Mouse (Mus musculus) intestine, postnatal 0 days (tissue): ENCODE data around the gene Srprb. TPM values are rescaled to one million over a fixed set of nuclear protein-coding genes. Genes with fewer than 3 reads are reported as not detected.

Experiments used
- ATAC-seq: fragments of 200-750 bp; cut with Nextera tagmentation; 2 replicates; pipeline ENCODE4 v1.8.0; 2017; ENCODE audit warnings: mild to moderate bottlenecking, moderate TSS enrichment, moderate library complexity
- H3K27ac ChIP-seq: fragments of 300-500 bp; sonication (generic); 2 replicates; pipeline ENCODE4 v1.5.1; 2014; ENCODE audit warnings: mild to moderate bottlenecking, low read depth, low read length, moderate library complexity
- H3K27me3 ChIP-seq: fragments of 300-500 bp; sonication (generic); replicated peaks from 2 replicates; pipeline ENCODE4 v1.6.1; 2014; ENCODE audit warnings: low read length, mixed read lengths; ENCODE audit not compliant: control insufficient read depth, insufficient read depth
- H3K36me3 ChIP-seq: fragments of 300-500 bp; sonication (generic); 2 replicates; pipeline ENCODE4 v1.6.1; 2014; ENCODE audit warnings: mild to moderate bottlenecking, moderate library complexity; ENCODE audit not compliant: control insufficient read depth, insufficient read depth
- H3K4me1 ChIP-seq: fragments of 300-500 bp; sonication (generic); replicated peaks from 2 replicates; pipeline ENCODE4 v1.6.1; 2014; ENCODE audit warnings: antibody characterized with exemption, low read length, mixed read lengths; ENCODE audit not compliant: control insufficient read depth, insufficient read depth
- H3K4me2 ChIP-seq: fragments of 300-500 bp; sonication (generic); replicated peaks from 2 replicates; pipeline ENCODE4 v1.6.1; 2014; ENCODE audit warnings: low read depth, mild to moderate bottlenecking, moderate library complexity
- H3K4me3 ChIP-seq: fragments of 300-500 bp; sonication (generic); 2 replicates; pipeline ENCODE4 v1.5.1; 2014; ENCODE audit warnings: low read depth, low read length
- H3K9ac ChIP-seq: fragments of 300-500 bp; sonication (generic); 2 replicates; pipeline ENCODE4 v1.6.1; 2014; ENCODE audit warnings: mild to moderate bottlenecking, low read depth, low read length
- H3K9me3 ChIP-seq: fragments of 300-500 bp; sonication (generic); 2 replicates; pipeline ENCODE4 v1.6.1; 2016; ENCODE audit warnings: mixed run types; ENCODE audit not compliant: control insufficient read depth
- CTCF ChIP-seq: sonication (generic); IDR thresholded peaks from 2 replicates; pipeline ENCODE4 v1.5.1; 2016; ENCODE audit warnings: low read depth, mild to moderate bottlenecking, control low read depth, antibody characterized with exemption, moderate library complexity
- WGBS: fragments of 180-500 bp; shearing (Covaris S2); extraction: QIAGEN DNeasy Blood & Tissue Kit; methylation state at CpG from one replicate; pipeline ENCODE4 v1.1.7; 2014; 5-methylcytosine and 5-hydroxymethylcytosine counted together
- polyA plus RNA-seq: library from polyadenylated mRNA; unstranded; fragments of >200 nt; fragmentation: Nextera tagmentation; extraction: Ambion mirVana; gene quantifications from 2 replicates; pipeline ENCODE4 v1.2.1, GENCODE M21; 2015

Srprb gene
- polyA plus RNA-seq, 1 experiment from 2014 or later: 21.4 TPM

DNA sequence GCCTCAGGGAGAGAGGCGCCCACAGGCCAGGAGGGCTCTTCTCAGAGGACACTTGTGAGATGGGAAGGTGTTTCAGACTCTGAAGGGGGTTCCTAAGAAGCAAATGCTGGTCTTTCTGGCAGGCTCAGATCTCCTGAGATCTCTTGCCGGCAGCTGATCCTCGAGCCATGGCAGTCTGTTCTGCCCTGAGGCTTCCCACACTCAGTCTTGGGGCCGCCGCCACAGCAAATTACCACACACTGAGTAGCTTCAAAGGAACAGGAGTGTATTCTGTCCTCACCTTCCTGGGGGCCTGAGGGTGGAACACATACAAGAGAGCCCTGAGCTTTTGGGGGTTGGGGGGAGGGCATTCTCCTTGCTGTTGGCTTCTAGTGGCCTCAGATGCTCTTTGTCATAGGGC, 56.6 kb downstream of the Srprb start:
- WGBS: 67% methylated on average over 5 of the region's 5 CpGs
- Histone ChIP-seq H3K9ac (no peak overlapping the region), H3K36me3 (no peaks in the 10 kb centered on the region), H3K27me3 (no peaks in the 10 kb centered on the region), H3K4me3 (no peak overlapping the region), H3K4me2 (no peak overlapping the region), H3K27ac (no peak overlapping the region), H3K9me3 (no peaks in the 10 kb centered on the region), H3K4me1 (no peaks in the 10 kb centered on the region)
- TF ChIP-seq CTCF: no peak
- no peak for ATAC-seq

DNA sequence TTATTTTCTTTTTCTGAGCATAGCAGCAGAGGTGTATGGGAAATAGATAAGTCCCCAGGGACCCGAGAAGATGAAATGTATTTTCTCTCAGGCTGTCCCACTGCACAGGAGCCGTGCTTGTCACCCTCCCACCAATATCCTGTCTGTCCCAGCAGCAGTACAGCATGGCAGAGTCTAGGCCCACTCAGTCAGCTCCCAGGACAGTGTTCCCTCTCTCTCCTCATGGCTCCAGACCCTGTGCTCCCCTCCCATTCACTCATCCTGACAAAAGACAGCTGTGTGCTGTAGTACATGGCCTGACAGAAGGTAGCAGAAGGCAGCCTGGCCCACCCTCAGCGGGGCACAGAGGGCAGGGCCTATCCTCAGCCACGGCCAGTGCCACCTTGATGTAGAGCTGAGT, 58.1 kb downstream of the Srprb start:
- no peak overlapping the region for H3K4me3 ChIP-seq
- no peak for ATAC-seq
- H3K27me3 ChIP-seq: no peaks in the 10 kb centered on the region
- no peak for TF ChIP-seq CTCF
- no peaks in the 10 kb centered on the region for H3K36me3 ChIP-seq
- no peak overlapping the region for H3K4me2 ChIP-seq
- H3K9me3 ChIP-seq: no peaks in the 10 kb centered on the region
- no peak overlapping the region for H3K27ac ChIP-seq
- 65% methylated on average over 4 of the region's 4 CpGs for WGBS
- H3K9ac ChIP-seq: no peak overlapping the region
- no peaks in the 10 kb centered on the region for H3K4me1 ChIP-seq

DNA sequence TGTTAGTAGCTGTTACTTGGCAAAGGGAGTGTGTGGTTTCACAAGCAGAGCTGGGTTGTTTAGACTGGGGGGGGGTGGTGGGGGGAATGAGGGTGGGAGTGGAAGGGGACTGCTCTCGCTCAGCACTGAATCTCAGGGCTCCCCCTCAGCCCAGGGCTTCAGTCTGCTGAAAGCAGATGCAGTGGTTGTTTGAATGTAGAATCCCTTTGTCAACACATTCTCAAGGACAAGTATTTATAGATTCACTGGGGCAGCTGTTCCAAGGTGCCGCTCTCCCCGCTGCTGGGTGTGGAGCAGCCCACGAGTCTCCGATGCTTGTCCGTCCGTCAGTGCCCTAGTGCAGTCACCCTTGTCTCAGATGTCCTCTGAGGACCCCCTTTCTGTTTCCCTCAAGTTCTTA, 60.7 kb downstream of the Srprb start:
- 71% methylated on average over 7 of the region's 7 CpGs for WGBS
- H3K9me3 ChIP-seq: no peaks in the 10 kb centered on the region
- no peak overlapping the region for H3K27ac ChIP-seq
- H3K36me3 ChIP-seq: no peaks in the 10 kb centered on the region
- no peak for ATAC-seq
- no peak overlapping the region for H3K9ac ChIP-seq
- H3K4me2 ChIP-seq: no peak overlapping the region
- no peaks in the 10 kb centered on the region for H3K4me1 ChIP-seq
- TF ChIP-seq CTCF: no peak
- no peaks in the 10 kb centered on the region for H3K27me3 ChIP-seq
- no peak overlapping the region for H3K4me3 ChIP-seq

DNA sequence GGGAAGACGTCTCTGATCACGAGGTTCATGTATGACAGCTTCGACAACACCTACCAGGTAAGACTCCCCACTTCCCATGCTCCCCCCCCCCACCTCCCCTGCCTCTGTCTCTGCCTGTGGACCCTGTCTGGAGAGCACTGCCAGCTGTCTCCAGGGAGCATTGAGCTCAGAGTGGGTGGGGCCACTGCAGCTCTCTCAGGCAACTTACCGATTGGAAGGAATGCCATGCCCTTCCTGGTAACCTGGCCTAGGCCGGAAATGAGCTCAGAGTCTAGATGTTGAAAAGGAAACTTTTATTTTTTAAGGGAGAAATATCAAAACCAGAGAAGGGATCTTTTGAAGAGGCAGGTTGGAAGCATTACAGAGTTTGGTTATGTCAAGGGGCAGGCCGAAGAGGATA, 61.6 kb downstream of the Srprb start:
- Histone ChIP-seq H3K27ac (no peak overlapping the region), H3K27me3 (no peaks in the 10 kb centered on the region), H3K4me1 (no peaks in the 10 kb centered on the region), H3K4me3 (no peak overlapping the region), H3K9ac (no peak overlapping the region), H3K4me2 (no peak overlapping the region), H3K36me3 (no peaks in the 10 kb centered on the region), H3K9me3 (no peaks in the 10 kb centered on the region)
- no peak for TF ChIP-seq CTCF
- 85% methylated on average over 6 of the region's 6 CpGs for WGBS
- no peak for ATAC-seq

DNA sequence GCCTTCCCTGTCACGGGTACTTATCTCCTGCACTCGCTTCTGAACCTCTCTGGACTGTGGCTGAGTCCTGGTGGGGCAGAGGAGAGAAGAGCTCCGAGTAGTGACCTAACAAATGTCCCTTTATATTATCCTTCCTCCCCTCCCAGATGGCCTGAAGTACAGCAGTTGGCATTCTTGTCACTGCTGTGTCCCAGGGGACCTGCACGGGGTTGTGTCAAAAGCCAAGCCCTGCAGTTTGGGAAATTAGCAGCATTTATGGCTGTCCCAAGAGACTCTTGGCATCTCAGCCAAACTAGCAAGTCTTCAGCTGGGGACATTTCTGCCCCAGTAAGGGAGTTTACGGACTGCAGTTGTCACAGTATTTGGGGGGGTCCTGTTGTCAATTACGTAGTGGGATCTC, 62.5 kb downstream of the Srprb start:
- Histone ChIP-seq H3K9me3 (no peaks in the 10 kb centered on the region), H3K27ac (no peak overlapping the region), H3K9ac (no peak overlapping the region), H3K4me3 (no peak overlapping the region), H3K27me3 (no peaks in the 10 kb centered on the region), H3K36me3 (no peaks in the 10 kb centered on the region), H3K4me1 (no peaks in the 10 kb centered on the region), H3K4me2 (no peak overlapping the region)
- no peak for ATAC-seq
- WGBS: 81% methylated on average over 6 of the region's 6 CpGs
- TF ChIP-seq CTCF: no peak

Other genes with a start within 250 kb of the Srprb start
- 41.2 and 45.9 TPM in 2 replicates for gene Slco2a1, start 213.4 kb downstream of the Srprb start, polyA plus RNA-seq
- gene Rab6b, start 90.3 kb downstream of the Srprb start, polyA plus RNA-seq: 3.7 and 4.3 TPM in 2 replicates
- 8.9 and 10.0 TPM in 2 replicates for gene Gm20425, start 28.2 kb upstream of the Srprb start, polyA plus RNA-seq
- gene Trf, start 28.3 kb upstream of the Srprb start, polyA plus RNA-seq: 237 and 245 TPM in 2 replicates
- 2.4 and 3.8 TPM in 2 replicates for gene 1300017J02Rik, start 102.9 kb upstream of the Srprb start, polyA plus RNA-seq
- 15.2 and 17.1 TPM in 2 replicates for gene Topbp1, start 103.1 kb upstream of the Srprb start, polyA plus RNA-seq
- 38.8 and 39.8 TPM in 2 replicates for gene Cdv3, start 163.7 kb upstream of the Srprb start, polyA plus RNA-seq